Mouse (Mus musculus) intestine, embryonic 16.5 days (tissue): ENCODE measurements around the gene Klhl5. TPM values are rescaled to one million over a fixed set of nuclear protein-coding genes. Genes with fewer than 3 reads are reported as not detected.
"Not testable (repeated sequence)": the region's sequence is repeated elsewhere in the genome, so short reads cannot be mapped to it uniquely, and the experiment has no call there.

Source experiments
- ATAC-seq: fragments of 200-750 bp; cut with Nextera tagmentation; 2 replicates; pipeline ENCODE4 v1.8.0; 2017; ENCODE audit warnings: moderate TSS enrichment, moderate library complexity
- H3K27ac ChIP-seq: fragments of 300-500 bp; sonication (generic); 2 replicates; pipeline ENCODE4 v1.5.1; 2014; ENCODE audit warnings: mild to moderate bottlenecking, low read length
- H3K27me3 ChIP-seq: fragments of 300-500 bp; sonication (generic); replicated peaks from 2 replicates; pipeline ENCODE4 v1.6.1; 2014; ENCODE audit warnings: low read length, control low read depth, mixed read lengths; ENCODE audit not compliant: control insufficient read depth, insufficient read depth
- H3K36me3 ChIP-seq: fragments of 300-500 bp; sonication (generic); 2 replicates; pipeline ENCODE4 v1.6.1; 2014; ENCODE audit warnings: low read length, control low read depth; ENCODE audit not compliant: control insufficient read depth, insufficient read depth
- H3K4me1 ChIP-seq: fragments of 300-500 bp; sonication (generic); 2 replicates; pipeline ENCODE4 v1.6.1; 2014; ENCODE audit warnings: low read length, control low read depth, mixed read lengths; ENCODE audit not compliant: control insufficient read depth, insufficient read depth
- H3K4me2 ChIP-seq: fragments of 300-500 bp; sonication (generic); 2 replicates; pipeline ENCODE4 v1.6.1; 2014; ENCODE audit warnings: low read depth, low read length, control low read depth
- H3K4me3 ChIP-seq: fragments of 300-500 bp; sonication (generic); 2 replicates; pipeline ENCODE4 v1.5.1; 2014; ENCODE audit warnings: mild to moderate bottlenecking, low read length
- H3K9ac ChIP-seq: fragments of 300-500 bp; sonication (generic); 2 replicates; pipeline ENCODE4 v1.6.1; 2014; ENCODE audit warnings: low read depth, low read length
- H3K9me3 ChIP-seq: fragments of 300-500 bp; sonication (generic); 2 replicates; pipeline ENCODE4 v1.6.1; 2016; ENCODE audit warnings: low read length, control low read depth; ENCODE audit not compliant: control insufficient read depth
- WGBS: fragments of 180-500 bp; shearing (Covaris S2); extraction: QIAGEN DNeasy Blood & Tissue Kit; methylation state at CpG from one replicate; pipeline ENCODE4 v1.1.7; 2014; 5-methylcytosine and 5-hydroxymethylcytosine counted together
- polyA plus RNA-seq: library from polyadenylated mRNA; unstranded; fragments of >200 nt; fragmentation: Nextera tagmentation; extraction: Ambion mirVana; gene quantifications from 2 replicates; pipeline ENCODE4 v1.2.1, GENCODE M21; 2015

Klhl5 gene
- polyA plus RNA-seq, 1 experiment from 2014 or later, result 4.0 TPM

DNA sequence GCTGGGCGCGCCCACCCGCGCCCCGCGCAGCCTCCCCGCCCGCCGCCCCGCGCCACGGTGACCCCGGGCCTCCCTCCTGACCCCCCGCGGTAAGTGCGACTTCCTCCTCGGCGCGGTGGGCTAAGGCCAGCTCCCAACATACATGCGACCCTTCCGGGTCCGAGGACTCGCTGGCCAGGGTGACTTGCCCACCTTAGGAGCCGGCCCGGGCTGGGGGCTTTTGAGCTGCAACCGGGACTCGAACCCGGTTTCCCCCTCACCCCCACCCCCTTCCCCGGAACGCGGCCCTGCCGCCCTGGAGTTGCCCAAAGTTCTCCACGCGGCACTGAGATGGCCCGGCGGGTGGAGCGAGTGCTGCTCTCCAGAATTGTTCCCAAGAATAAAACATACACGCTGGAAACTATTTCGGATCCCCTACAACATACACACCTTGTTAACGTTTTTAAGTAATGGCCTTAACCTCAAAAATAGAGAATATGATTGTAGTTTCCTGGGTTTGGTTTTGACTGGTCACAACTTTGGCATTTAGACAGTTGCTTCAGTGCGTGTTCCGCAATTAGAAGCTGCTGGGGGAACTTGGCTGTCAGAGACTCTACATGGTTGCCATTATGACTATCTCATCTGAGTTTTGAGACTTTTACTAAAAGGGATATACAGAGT lies 564 bp downstream of the Klhl5 start:
- no peak; the same call in 1 of the 2 replicates for ATAC-seq
- H3K9ac ChIP-seq, result peak overlapping the region; percentile 87
- peak overlapping the region; percentile 90 for H3K4me2 ChIP-seq
- peak overlapping the region; percentile 77 for H3K27ac ChIP-seq
- H3K4me3 ChIP-seq, result peak overlapping the region; percentile 87
- no peaks in the 10 kb centered on the region for H3K4me1 ChIP-seq
- no peaks in the 10 kb centered on the region for H3K27me3 ChIP-seq
- WGBS, result 2% methylated on average over 41 of the region's 42 CpGs
- H3K36me3 ChIP-seq, result no peaks in the 10 kb centered on the region
- no peaks in the 10 kb centered on the region for H3K9me3 ChIP-seq

DNA sequence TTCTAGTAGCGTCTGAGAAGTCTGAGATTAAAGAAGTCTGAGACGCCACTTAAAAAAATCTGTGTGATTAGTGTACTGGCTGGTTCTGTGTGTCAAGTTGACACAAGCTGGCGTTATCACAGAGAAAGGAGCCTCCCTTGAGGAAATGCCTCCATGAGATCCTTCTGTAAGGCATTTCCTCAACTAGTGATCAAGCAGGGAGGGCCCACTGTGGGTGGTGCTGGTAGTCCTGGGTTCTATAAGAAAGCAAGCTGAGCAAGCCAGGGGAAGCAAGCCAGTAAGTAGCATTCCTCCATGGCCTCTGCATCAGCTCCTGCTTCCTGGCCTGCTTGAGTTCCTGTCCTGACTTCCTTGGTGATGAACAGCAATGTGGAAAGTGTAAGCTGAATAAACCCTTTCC lies 4.9 kb downstream of the Klhl5 start:
- not testable (repeated sequence) for H3K27me3 ChIP-seq, H3K27ac ChIP-seq, H3K9me3 ChIP-seq, H3K4me3 ChIP-seq, H3K36me3 ChIP-seq, H3K4me1 ChIP-seq, H3K4me2 ChIP-seq, ATAC-seq, H3K9ac ChIP-seq
- WGBS, result 48% methylated on average over 3 of the region's 3 CpGs

DNA sequence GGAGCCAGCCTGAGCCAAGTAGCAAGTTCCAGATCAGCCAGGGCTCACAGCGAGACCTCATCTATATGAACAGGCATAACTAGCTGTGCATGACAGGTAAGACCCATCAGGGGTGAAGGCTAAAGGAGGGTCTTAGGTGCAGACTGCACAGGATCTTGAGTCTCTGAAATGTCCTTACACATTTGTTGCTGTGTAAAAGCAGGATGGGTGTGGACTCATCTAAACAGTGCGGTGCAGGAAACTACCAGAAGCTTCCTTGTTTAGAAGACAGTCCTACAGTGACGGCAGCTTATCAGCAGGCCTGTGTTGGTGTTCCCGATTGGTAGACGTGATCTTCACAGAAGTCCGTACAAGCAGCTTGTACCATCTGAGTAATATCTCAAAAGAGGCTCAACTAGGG lies 6.0 kb downstream of the Klhl5 start:
- no peaks in the 10 kb centered on the region for H3K4me1 ChIP-seq
- WGBS, result 66% methylated on average over 6 of the region's 6 CpGs

DNA sequence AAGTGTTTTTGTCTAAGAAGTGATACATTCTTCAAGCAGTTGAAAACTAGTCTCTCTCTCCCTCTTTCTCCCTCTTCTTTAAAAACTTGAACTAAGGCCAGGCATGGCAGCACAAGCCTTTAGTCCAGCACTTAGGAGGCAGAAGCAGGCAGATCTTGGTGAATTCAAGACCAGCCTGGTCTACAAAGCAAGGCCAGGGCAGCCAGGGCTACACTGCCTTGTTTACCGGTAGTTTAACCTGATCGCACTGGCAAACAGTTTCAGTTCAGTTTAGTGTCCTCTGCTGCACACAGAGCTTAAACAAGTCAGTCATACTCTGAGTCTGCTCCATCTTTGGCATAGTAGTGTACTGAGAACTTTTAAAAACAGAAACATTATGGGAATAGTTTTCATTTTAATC lies 9.4 kb downstream of the Klhl5 start:
- Histone ChIP-seq H3K36me3 (no peaks in the 10 kb centered on the region), H3K4me1 (no peaks in the 10 kb centered on the region), H3K27ac (no peak overlapping the region), H3K9ac (no peak overlapping the region), H3K27me3 (no peaks in the 10 kb centered on the region), H3K4me2 (no peak overlapping the region), H3K9me3 (no peaks in the 10 kb centered on the region), H3K4me3 (no peak overlapping the region)
- WGBS, result 89% methylated on average over 2 of the region's 2 CpGs
- no peak for ATAC-seq

More for the DNA sequence above, 6.0 kb downstream of the Klhl5 start:
- H3K36me3 ChIP-seq, result no peaks in the 10 kb centered on the region
- H3K9me3 ChIP-seq, result no peaks in the 10 kb centered on the region
- no peak for ATAC-seq
- no peak overlapping the region for H3K9ac ChIP-seq
- no peak overlapping the region for H3K27ac ChIP-seq
- H3K4me3 ChIP-seq, result no peak overlapping the region
- H3K4me2 ChIP-seq, result no peak overlapping the region
- no peaks in the 10 kb centered on the region for H3K27me3 ChIP-seq

DNA sequence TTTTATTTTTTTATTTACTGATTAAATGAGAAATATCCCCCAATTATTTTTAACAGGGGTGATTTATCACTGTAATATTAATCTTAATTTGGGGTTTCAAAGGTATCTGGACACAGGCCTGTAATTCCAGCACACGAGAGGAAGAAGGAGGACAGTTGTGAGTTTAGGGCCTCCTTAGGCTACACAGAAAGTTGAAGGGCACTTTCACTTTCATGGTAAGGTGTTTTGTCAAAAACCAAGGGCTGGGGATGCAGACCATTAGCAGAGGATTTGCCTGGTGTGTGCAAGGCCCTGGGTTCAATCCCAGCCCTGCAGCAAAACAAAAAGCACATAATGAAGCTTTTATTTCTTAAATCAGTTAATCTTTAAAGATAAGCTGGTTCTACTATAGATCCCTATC lies 12.2 kb downstream of the Klhl5 start:
- H3K9me3 ChIP-seq, result no peaks in the 10 kb centered on the region
- H3K27ac ChIP-seq, result no peak overlapping the region
- H3K4me3 ChIP-seq, result no peak overlapping the region
- H3K4me2 ChIP-seq, result no peak overlapping the region
- no peak for ATAC-seq
- H3K27me3 ChIP-seq, result no peaks in the 10 kb centered on the region
- no peaks in the 10 kb centered on the region for H3K36me3 ChIP-seq
- no peaks in the 10 kb centered on the region for H3K4me1 ChIP-seq
- H3K9ac ChIP-seq, result no peak overlapping the region
- WGBS, result 88% methylated on average over 1 of the region's 1 CpGs

DNA sequence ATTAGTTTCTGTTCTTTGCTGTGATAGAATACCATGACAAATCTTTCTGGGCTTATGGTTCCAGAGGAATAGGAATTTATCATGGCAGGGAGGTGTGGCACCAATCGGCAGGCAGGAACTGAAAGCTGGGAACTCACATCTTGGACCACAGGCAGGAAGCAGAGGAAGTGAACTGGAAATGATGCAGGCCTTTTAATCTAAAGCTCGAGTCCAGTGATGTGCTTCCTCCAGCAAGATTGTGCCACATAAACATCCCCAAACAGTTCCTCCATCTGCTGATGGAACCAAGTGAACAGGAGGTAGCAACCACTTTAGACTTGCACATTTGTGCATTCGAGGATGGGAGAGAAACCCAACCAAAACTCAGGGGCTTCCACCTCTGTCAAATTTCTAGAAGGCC lies 12.6 kb downstream of the Klhl5 start:
- Histone ChIP-seq H3K27me3 (no peaks in the 10 kb centered on the region), H3K4me2 (no peak overlapping the region), H3K9me3 (no peaks in the 10 kb centered on the region), H3K9ac (no peak overlapping the region), H3K4me3 (no peak overlapping the region), H3K27ac (no peak overlapping the region), H3K36me3 (no peaks in the 10 kb centered on the region), H3K4me1 (no peaks in the 10 kb centered on the region)
- 60% methylated on average over 3 of the region's 3 CpGs for WGBS
- ATAC-seq, result no peak

DNA sequence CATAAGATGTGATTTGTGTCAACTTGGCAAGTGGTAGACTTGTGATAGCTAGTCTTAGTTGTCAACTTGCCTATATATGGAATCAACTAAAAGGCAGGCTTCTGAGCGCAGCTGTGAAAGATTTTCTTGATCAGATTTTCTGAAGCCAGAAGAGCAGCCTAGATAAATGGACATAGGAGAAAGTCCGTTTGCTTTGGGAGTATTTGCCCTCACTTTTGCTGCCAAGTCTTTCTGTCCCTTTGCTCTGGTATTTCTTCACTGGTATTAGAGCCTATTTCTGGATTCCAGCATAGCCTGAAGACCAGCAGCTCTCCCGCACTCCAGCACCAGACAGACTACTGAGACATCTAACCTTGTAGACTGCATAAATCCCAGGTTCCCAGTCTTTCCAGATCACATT lies 15.3 kb downstream of the Klhl5 start:
- H3K4me2 ChIP-seq, result no peak overlapping the region

DNA sequence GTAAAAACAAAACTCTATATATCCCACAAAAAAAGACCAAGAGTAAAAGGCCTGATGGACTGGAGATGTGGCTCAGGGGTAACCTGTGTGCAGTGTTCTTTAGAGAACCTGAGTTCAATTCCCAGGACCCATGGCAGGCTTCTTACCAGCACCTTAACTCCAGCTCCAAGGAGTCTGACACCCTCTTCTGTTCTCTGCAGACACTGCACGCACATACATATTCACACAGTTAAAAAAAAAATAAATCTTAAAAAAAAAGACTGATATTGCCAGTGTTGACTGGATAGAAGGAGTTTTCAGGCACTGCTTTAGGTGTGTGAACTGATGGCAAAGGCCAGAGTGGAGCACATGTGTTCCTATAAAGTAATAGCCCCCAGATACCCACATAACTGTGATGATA lies 18.8 kb downstream of the Klhl5 start:
- Histone ChIP-seq H3K27ac (no peak overlapping the region), H3K4me1 (peaks cover 3% of the 10 kb centered on the region; the same call in 1 of the 2 replicates), H3K9ac (no peak overlapping the region), H3K9me3 (no peaks in the 10 kb centered on the region), H3K36me3 (no peaks in the 10 kb centered on the region), H3K4me3 (no peak overlapping the region), H3K4me2 (no peak overlapping the region), H3K27me3 (no peaks in the 10 kb centered on the region)
- no peak for ATAC-seq
- WGBS, result 86% methylated on average over 1 of the region's 1 CpGs

More for the DNA sequence above, 15.3 kb downstream of the Klhl5 start:
- ATAC-seq, result no peak
- H3K27ac ChIP-seq, result no peak overlapping the region
- no peaks in the 10 kb centered on the region for H3K4me1 ChIP-seq
- no peak overlapping the region for H3K4me3 ChIP-seq
- H3K36me3 ChIP-seq, result no peaks in the 10 kb centered on the region
- no peaks in the 10 kb centered on the region for H3K27me3 ChIP-seq
- H3K9ac ChIP-seq, result no peak overlapping the region
- H3K9me3 ChIP-seq, result no peaks in the 10 kb centered on the region
- 80% methylated on average over 3 of the region's 3 CpGs for WGBS

DNA sequence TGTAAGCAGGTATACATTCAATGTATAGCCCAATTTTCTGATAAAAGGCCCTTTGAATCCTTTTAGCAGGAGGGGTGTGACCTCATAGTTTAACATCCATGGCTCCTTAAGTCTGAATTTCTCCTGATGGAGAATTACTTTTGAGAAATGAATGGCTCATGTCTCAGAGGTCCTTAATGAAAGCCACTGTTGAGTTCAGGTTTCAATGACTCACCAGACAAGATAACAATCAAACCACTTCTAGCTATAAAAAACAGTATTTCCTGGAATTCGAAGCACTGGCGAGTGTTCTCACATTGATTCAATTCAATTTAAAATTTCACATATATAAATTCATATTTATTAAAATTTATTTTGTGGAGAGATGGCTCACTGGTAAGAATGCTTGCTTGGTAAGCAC lies 21.1 kb downstream of the Klhl5 start:
- H3K4me2 ChIP-seq, result no peak overlapping the region
- peaks cover 3% of the 10 kb centered on the region; the same call in 1 of the 2 replicates for H3K4me1 ChIP-seq
- no peaks in the 10 kb centered on the region for H3K9me3 ChIP-seq
- ATAC-seq, result no peak
- H3K27ac ChIP-seq, result no peak overlapping the region
- H3K36me3 ChIP-seq, result no peaks in the 10 kb centered on the region
- H3K9ac ChIP-seq, result no peak overlapping the region
- no peaks in the 10 kb centered on the region for H3K27me3 ChIP-seq
- no peak overlapping the region for H3K4me3 ChIP-seq
- 77% methylated on average over 2 of the region's 2 CpGs for WGBS
